Mouse (Mus musculus) CD4-positive, CD25-positive, alpha-beta regulatory T cell, adult 2 months (primary cell): ENCODE measurements around the gene Tex14.
A peak's percentile ranks its signal among the peaks of the same experiment; 100 is the strongest.
"Not testable (repeated sequence)": the region's sequence is repeated elsewhere in the genome, so short reads cannot be mapped to it uniquely, and the experiment has no call there.

Source experiments
- DNase-seq: peaks from one replicate; pipeline ENCODE4 v3.0.0-alpha.2; 2012; ENCODE audit warnings: low read depth, low spot score

Tex14 gene

DNA sequence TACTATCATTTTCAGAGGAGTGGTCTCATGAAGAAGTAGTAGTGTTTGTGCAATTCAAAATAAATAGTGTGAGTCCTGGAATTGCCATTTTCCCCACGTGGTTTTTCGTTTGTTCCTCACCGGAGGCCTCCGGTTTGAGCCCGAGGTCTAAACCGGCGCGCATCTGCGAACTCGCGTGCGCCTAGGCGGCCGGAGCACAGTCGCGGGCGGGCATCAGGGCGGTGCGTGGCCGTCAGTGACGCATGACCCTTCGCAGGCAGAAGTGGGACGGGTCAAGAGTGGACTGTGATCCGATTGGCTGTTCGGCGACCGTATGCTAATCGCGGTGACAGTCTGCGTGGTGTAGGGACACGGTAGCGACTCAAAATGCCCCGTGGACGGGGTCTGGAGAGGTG lies 43.2 kb downstream of the Tex14 start:
- peak; percentile 75 for DNase-seq

DNA sequence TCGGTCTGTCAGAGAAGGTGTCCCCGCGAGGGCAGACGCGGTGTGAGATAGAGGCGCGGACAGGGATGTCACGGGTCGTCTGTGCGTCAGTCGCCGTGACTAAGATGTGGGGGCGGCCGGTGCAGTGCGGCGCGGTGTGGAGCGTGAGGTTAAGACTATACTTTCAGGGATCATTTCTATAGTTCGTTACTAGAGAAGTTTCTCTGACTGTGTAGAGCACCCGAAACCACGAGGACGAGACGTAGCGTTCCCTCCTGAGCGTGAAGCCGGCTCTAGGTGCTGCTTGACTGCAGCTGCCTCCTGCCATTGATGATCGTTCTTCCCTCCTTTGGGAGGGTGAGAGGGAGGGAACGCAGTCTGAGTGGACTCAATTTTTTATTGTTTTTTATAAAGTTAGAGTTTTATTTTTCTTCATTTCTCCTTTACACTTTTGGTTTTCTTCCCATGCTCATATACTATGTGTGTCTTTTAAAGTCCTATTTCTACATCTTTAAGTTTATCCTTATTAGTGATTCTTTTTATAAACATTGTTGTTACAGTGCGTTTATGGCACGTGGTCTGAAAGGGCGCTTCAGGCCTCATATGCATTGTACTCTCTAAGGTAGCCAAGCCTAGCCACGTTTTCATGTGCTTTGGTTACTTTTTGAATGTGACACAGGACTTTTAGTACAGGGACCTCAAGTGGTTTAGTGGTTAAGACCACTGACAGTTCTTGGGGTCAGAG lies 43.8 kb downstream of the Tex14 start:
- DNase-seq: peak; percentile 78

DNA sequence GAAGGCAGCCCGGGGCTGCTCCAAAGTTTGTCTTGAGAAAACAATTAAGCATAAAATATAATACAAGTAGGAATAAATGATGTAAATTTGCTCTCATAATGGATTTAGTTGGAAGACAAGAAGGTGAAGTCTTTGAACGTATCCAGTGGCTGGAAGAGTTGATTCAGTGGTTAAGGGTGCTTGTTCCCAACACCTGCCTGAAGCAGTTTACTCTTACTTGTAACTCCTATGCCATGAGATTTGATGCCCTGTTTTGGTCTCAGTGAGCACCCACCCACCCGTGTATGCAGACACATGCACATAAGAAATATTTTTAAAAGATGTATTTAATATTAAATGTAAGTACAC lies 44.3 kb downstream of the Tex14 start:
- no peak for DNase-seq

DNA sequence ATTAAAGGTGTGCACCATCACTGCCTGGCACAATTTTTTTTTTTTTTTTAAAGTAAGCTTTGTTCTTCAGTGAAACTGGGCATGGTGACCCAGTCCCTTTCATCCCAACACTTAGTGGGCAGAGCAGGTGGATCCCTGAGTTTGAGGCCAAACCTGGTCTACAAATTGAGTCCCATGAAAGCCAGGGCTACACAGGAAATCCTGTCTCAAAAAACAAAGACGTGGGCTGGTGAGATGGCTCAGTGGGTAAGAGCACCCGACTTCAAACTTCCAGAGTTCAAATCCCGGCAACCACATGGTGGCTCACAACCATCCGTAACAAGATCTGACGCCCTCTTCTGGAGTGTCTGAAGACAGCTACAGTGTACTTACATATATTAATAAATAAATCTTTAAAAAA lies 45.0 kb downstream of the Tex14 start:
- peak; percentile 30 for DNase-seq

DNA sequence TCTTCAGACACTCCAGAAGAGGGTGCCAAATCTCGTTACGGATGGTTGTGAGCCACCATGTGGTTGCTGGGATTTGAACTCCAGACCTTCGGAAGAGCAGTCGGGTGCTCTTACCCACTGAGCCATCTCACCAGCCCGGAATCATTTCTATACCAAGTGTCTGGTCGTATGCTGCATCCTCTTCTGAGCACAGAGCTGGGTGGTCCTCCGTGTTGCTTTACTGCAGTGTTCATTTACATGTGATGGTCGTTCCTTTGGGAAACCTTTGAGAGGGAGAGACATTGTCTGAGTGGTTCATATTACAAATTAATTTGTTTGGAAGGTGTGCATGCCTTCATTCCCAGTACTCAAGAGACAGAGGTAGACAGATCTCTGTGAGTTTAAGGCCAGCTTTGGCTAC lies 47.9 kb downstream of the Tex14 start:
- not testable (repeated sequence) for DNase-seq

DNA sequence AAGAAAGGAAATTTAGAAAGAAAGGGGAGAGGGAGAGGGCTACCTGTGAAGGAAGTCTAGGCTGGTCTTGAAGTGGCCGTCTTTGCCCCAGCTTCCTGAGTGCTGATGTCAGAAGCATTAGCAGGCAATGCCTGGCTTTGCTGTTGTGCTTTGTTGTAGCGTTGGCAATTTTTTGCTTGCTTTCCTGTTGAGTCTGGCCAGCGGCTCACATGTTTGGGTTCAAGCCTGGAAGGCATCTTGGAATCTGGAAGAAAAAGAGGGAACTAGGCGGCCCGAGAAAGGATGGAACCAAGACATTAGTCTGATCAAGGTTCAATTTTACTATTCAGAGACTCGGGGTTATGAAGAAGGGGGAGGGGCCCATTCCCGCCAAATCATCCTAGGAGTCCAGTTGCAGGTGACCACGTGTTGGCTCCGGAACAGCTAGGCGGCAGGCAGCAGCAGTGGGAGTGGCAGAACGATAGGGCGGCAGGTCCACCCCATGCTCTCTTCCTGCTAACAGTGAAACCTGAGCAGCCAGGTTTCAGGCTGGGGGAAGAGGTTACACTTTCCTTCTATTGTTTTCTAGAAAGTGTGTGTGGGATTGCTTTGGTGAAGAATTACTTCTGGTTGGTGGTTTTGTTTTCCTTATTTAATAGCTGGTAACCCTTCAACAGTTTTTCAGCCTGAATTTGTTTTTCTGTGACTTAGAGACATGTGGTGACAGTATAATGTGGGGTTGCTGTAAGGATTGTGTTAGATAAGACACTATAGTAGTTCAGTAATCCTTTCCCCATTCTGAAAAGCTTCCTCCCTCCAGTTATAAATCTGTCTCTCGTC lies 48.6 kb downstream of the Tex14 start:
- peak; percentile 34 for DNase-seq

DNA sequence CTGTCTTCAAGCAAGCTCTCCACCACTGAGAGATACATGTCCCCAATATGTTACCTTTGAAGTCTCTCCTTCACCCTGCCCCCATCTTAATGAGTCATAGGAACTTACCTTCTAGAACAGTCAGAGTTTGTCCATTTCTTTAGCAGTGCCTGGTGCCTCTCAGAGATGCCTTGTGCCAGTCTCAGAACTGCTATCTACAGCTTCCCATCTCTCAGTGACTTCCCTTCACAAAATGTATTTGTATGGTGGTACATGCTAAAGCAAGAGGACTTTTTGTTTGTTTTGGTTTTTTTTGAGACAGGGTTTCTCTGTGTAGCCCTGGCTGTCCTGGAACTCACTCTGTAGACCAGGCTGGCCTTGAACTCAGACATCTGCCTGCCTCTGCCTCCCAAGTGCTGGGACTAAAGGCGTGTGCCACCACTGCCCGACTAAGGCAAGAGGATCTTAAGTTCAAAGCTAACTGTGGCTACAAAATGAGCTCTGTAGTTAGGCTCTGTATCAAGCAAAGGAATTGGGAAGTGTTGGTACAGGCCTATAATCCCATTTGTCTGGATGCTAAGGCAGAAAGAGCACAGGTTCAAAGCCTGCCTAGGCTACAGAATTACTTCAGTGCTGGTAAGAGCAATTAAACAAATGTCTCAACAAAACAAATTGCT lies 49.3 kb downstream of the Tex14 start:
- peak; percentile 61 for DNase-seq

DNA sequence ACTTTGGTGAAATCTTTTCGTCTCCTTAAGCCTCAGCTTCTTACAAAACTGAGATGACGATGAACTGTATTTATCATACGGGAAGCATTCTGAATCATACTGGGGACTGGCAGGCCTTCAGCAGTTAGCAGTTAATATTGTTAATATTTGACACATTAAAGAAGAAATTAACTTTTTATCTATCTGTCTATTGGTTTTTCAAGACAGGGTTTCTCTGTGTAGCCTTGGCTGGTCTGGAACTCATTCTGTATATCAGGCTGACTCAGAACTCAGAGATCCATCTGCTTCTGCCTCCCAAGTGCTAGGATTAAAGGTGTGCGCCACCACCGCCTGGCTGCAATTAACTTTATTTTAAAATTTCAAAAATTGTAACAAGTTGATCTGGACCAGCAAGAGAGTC lies 50.7 kb downstream of the Tex14 start:
- no peak for DNase-seq

DNA sequence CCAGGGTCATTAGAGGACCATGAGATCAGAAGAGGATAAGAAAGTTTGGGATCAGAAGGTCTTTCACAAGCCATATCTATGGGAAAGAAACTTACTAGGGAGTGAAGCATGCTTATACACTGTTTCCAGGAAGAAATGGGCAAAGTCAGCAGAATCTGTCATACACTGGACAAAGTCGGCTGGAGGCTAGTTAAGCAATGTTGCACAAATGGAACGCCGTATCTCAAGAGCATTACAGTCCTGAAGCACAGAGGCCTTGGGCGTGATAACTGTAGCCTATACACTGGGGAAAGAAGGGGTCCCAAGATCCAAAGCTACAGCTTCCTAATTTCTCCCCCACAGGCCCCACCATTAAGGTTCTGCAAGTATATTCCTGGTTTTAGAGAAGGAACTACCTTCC lies 51.1 kb downstream of the Tex14 start:
- DNase-seq: no peak

DNA sequence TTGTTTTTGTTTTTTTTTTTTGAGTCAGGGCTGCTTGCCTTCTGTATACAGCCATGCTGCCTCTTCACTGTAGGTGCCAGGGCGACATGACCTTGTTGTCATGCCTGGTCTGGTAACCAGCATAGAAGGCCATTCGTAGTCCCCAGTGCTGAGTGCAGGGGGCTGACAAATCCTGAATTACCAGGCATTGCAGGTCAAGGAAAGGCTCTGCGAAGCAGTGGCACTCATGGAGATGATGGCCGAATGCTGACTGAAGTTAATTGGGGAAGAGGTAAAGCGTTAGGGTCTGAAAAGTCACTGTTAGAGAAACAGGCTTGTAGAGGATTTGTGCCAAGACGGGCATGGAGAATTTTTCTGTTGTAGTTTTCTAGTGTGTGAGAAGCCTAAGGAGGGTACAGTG lies 55.7 kb downstream of the Tex14 start:
- DNase-seq: no peak

DNA sequence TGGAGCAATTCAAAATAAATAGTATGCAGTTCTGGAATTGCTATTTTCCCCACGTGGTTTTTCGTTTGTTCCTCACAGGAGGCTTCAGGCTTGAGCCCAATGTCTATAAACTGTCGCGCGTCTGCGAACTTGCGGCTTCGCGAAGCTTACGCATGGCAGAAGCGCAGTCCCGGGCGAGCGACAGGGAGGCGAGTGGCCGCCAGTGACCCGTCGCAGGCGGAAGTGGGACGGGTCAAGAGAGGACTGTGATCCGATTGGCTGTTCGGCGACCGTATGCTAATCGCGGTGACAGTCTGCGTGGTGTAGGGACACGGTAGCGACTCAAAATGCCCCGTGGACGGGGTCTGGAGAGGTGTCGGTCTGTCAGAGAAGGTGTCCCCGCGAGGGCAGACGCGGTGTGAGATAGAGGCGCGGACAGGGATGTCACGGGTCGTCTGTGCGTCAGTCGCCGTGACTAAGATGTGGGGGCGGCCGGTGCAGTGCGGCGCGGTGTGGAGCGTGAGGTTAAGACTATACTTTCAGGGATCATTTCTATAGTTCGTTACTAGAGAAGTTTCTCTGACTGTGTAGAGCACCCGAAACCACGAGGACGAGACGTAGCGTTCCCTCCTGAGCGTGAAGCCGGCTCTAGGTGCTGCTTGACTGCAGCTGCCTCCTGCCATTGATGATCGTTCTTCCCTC lies 57.1 kb downstream of the Tex14 start:
- peak; percentile 78 for DNase-seq

DNA sequence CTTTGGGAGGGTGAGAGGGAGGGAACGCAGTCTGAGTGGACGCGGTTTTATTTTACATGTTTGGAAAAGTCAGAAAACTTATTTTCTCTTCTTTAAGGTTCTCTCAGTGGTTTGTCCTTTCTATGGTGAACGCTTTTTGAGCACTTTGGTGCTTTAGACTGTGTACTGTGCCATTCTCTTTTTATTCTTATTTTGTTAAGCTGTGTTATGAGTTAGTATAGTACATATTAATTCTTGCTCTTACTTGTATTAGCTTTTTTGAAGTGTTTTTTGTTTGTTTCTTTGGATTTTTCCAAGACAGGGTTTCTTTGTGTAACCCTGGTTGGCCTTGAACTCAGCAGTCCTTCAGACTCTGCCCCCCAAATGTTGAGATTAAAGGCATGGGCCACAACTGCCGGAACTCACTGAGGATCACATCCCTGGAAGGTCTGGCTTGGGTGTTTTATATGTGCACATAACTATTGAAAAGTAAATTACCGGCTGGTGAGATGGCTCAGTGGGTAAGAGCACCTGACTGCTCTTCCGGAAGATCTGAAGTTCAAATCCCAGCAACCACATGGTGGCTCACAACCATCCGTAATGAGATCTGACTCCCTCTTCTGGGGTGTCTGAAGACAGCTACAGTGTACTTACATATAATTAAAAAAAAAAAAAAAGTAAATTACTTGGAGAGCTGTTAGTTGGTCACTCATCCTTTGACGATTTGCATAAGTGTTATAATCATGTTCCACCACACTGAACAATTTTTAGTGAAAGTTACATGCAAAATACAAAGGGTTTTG lies 57.8 kb downstream of the Tex14 start:
- peak; percentile 70 for DNase-seq

DNA sequence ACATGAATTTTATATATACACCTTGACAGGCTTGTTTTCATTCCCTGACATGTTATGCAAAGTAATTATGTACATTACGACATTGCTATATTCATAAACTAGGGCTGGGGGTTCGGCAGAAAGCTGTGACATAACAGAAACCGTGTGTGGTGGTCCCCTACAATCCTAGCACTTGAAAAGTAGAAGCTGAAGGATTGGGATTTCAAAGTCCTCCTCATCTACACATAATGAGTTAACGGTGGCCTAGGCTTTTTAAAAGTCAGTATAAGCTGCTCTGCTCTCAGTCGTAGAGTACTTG lies 58.3 kb downstream of the Tex14 start:
- no peak for DNase-seq

DNA sequence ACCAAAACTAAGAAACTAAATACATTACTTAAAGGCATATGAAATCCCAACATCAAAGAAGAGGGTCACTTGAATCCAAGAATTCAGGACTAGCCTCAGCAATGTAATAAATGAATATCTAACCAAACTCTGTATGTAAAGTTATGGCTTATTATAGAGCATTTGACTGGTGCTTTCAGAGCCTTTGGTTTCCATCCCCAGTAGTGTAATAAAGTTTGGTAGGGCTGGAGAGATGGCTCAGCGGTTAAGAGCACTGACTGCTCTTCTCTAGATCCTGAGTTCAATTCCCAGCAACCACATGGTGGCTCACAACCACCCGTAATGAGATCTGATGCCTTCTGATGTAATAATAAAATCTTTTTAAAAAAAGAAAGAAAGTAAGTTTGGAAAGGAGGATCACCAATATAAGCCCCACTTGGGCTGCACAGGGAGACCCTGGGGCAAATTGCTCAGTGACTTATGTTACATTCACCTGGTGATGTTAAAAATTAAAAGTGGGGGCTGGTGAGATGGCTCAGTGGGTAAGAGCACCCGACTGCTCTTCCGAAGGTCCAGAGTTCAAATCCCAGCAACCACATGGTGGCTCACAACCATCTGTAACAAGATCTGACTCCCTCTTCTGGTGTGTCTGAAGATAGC lies 59.0 kb downstream of the Tex14 start:
- DNase-seq: not testable (repeated sequence)

DNA sequence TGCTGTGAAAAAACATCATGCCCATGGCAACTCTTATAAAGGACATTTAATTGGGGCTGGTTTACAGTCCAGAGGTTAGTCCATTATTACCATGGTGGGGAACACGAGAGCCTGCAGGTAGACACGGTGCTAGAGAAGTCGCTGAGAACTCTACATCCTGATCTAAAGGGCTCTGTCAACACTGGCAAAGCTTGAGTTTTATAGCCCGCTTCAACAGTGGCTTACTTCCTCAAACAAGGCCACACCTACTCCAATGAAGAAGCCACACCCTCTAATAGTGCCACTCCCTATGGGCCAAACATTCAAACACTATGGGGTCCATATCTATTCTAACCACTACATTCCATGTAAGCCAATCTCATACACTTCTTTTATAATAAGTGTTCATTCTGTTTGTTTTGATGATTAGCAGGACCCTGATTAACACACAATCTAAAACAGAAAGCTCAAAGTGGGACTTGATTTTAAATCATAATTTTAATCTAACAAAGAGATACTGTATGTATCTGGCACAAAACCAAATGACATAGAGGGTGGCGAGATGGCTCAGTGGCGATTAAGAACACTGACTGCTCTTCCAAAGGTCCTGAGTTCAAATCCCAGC lies 61.2 kb downstream of the Tex14 start:
- peak; percentile 34 for DNase-seq

DNA sequence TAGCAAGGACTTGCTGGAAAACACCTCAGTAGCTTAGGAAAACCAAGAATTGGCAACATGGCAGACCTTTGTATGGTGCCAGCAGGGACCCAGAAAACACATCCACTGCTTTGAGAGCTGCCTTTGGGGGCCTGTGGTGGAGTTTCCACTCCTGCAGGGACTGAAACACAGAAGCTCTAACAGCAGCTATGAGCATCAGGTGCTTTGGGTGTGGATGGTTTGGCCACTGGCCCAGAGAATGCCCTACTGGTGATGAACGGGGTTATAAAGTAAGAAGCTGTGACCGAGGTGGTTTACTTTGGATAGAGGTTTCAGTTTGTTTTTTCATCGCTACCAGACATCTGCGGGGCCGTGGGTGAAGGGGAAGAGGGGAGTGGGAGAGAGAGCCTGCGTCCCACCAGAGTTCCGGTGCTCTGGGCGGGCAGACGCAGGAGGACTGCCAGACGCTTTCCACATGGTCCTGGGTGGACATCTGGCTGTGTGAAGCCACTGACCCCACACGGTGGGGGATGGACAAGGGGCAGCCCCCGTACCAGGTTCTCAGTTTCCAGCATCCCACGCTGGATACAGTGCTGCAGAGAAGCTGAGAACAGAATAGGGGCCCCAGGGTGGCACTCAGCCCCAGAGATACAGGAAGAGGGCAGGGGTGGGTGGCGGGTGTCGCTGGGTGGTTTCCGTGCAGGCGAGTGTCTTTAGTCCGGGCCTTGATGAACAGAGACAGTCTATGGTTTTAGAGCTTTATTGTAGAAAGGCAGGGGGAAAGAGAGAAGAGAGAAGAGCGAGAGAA lies 62.8 kb downstream of the Tex14 start:
- DNase-seq: peak; percentile 78

DNA sequence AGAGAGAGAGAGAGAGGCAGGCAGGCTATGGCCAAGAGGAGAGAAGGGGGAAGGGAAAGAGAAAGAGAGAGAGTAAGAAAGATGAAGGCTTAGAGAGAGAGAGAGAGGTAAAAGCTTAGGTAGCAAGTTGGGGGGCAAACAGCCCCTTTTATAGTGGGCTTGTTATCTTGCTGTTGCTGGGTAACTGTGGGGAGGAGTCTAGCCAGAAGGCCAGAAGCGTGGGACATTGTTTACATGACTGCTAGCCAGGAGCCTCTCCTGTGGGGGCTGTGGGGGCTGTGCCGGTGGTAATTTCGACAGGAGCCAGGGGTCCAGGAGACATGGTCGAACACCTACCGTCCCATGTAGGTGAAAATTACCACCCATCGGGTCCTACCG lies 63.4 kb downstream of the Tex14 start:
- DNase-seq: no peak

DNA sequence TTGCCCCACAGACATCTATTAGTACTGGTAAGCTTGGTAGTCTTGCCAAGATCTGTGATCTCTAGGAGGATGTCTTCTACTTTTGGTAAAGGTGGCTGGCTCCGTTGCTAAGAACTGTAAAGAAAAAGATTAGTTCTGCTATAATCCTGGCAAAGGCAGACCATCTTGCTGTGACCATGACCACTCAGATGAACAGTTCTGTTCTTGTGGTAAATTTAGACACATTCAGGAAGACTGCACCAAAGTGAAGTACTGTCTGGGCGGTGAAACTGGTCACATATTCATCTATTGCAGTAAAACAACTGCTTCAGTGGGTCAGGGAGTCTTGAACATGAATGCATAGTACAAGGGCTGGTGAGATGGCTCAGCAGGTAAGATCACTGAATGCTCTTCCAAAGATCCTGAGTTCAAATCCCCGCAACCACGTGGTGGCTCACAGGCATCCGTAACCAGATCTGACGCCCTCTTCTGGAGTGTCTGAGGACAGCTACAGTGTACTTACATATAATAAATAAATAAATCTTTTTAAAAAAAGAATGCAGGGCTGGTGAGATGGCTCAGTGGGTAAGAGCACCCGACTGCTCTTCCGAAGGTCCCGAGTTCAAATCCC lies 63.9 kb downstream of the Tex14 start:
- no peak for DNase-seq
